Mouse (Mus musculus): ENCODE measurements around the gene Immp2l. TPM values are rescaled to one million over a fixed set of nuclear protein-coding genes. Genes with fewer than 3 reads are reported as not detected.

The Immp2l gene
- total RNA-seq, 2 experiments from 2014 or later: 7.1 to 8.8 TPM

DNA sequence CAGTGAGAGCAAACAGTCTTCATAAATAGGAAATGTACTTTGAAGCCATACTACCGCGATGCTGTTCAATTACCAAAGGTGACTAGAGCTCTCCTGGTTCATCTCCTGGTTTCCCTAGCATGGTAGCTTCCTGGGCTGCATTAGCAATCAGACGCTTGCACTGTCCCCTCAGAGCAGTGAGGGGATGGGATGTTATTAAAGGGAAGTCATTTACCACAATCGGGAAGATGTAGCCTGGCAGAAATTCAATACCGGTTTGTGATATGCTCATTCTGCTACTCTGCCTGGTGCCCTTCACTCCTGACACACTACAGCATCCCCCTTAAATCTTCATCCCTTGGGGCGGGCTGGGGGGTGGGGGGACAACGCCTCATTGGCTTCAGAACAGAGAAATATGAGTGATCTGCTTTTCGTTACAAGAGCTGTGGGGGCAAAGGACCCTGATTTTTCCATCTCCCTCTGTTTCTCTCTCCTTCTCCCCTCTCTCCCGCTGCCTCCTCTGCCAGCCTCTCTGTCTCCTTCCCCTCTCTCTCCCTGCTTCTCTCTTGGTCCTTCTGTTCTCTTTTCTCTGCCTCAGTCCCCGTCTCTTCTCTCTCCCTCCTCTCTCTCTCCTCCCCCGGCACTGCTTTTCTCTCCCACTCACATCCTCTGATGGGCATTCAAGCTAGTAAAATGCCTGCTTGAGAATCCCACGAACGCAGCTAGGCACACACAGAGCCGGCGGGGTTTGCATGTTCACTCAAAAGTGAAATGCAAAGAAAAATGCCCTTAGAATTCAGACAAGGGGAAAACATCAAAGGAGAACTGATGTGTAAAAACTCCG, 461.0 kb downstream of the Immp2l start:
- DNase-seq: no peak
- intact Hi-C loops (cut with DNase I; ENCODE audit: low total_unique reads): loop anchor here (10.0 kb wide), 1 partner anchor 640 kb away; no protein-coding TSS in a partner anchor

DNA sequence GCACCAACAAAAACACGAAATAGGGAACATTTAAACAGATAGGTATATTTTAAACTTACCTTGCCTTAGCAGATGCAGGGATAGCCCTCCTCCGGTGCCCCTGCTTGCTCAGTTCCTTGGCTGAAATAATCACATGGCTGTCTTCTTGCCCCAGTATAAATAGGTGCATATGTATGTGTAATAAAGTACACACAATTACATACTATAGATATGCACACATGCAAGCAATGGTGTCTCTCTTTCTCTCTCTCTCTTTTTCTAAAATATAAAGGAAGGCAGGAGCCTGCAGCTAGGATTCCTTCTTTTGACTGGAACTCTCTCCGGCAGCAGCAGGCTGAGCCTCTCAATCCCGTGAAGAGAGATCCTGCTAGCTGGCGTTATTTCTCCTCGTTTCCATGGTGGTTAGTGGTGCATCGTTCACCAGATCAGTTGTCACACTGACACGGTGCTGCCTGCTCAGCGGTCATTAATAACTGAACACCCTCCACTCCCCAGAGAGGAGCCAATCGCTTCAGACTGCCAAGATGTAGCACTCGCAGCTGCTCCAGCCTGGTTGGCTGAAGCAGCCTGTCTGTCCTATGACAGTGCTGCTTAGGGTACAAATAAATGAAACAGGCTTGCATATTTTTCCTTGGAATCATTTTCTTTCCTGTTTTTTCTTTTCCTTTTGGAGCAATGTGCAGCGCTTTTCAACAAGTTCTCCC, 461.8 kb downstream of the Immp2l start:
- peak; percentile 49 for DNase-seq
- intact Hi-C loops (cut with DNase I; ENCODE audit: low total_unique reads): loop anchor here (10.0 kb wide), 1 partner anchor 641 kb away; no protein-coding TSS in a partner anchor

DNA sequence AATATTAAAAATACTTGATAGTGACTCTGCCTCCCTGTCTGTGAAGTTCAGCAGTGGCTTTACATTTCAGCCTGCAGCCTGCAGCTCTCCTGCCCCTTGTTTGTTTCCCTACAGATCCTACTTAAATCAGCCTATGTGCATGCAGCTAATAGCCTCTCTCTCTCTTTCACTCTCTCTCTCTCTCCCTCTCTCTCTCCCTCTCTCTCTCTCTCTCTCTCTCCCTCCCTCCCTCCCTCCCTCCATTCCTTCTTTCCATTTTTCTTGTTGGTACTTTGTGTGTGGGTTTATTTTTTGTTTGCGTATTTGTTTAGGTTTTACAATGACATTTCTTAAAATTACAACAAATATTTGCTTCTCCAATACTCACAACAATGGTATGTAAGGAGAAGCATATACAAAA, 462.4 kb downstream of the Immp2l start, which contains the start of gene Lrrn3:
Lrrn3 (minus strand) TSS at position 101 of the 400 bp plus-strand sequence.
- DNase-seq: no peak
- intact Hi-C loops (cut with DNase I; ENCODE audit: low total_unique reads): loop anchor here (10.0 kb wide), 1 partner anchor 642 kb away; no protein-coding TSS in a partner anchor

DNA sequence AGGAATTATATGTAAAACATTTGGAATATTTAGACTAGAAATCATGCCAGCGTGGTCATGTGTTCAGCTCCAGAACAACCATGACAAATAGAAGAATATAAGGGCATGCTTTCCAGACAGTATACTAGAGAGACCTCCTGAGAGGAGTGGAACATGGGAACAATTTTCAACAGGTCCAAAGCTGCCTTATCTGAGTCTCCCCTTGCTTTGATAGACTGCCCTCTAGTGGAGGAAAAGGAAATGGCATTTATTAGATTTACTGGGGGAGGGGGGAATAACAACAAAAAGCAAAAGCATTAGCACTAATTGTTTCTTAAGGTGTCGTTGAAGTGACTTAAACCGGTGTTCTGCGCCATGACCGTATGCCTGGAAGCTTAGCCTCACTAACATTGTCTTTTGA, 463.1 kb downstream of the Immp2l start:
- no peak for DNase-seq
- intact Hi-C loops (cut with DNase I; ENCODE audit: low total_unique reads): loop anchor here (10.0 kb wide), 1 partner anchor 642 kb away; no protein-coding TSS in a partner anchor

DNA sequence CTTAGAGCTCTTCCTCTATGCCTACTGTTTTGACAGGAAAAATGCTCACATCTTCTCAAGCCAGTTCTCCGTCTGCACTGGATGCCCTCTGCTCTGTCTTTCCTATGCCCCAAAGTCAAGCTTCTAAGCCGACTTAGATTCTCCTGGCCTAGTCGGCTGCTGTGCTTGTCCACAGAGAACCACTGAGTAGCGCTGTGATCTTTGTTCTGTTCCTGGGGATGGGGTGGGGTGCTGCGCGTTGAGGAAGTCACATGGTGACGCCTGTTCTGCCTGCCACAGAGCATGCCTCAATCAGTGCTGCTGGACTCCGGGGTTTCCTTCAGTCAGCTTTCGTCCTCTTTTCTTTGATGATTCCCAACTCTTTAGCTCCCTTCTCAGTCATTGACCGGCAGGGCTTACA, 470.7 kb downstream of the Immp2l start:
- intact Hi-C loops (cut with DNase I; ENCODE audit: low total_unique reads): no loop called here
- no peak for DNase-seq

DNA sequence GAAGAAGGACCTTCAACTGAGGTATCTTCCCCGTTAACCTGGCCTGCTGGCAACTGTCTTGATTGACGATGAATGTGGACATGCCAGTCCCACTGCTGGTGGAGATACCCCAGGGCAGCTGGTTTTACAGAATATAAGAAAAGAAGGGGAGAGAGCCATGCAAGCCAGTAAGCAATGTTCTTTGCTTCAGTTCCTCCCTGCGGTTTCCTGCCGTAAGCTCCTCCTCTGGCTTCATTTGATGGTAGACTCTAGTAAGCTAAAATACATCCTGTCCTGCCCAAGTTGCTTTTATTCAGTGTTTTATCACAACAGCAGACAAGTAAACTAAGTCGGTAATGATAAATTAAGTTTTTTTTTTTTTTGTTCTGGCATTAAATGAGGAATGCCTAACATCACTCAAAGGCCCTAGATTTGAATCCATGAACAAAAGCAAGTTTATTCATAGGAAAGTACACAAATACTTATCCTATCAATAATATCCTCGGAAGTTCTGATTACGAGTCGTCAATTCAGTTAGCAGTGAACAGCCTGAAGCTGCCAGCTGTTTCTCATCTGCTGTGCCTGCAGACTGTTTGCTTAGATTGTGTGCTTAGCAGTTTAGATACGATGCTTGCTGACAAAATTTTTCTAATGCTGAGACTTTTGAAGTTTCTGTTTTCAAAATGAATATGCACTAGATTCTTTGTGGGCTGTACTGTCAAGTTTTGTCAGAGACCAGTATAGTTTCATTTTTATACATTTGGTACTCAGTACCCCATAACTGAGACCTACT, 476.3 kb downstream of the Immp2l start:
- intact Hi-C loops (cut with DNase I; ENCODE audit: low total_unique reads): no loop called here
- no peak for DNase-seq

DNA sequence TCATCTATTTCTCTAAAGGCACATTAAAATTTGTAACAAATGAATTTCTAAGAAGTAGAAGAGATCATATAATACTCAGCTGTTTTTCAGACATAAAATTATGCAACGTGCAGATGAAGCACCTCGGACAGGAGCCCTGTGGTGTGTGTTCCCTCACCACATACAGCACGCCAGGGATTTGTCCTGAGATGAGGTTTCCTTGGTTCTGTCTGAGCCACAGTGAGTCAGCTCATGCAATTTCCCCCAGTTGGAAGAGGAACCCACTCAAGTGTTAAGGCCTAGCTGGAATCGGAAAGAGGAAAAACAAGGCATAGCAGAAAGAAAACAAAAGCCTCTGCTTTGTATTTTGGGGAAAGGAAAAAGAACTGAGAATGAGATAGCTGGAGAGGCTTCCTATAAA, 484.7 kb downstream of the Immp2l start:
- intact Hi-C loops (cut with DNase I; ENCODE audit: low total_unique reads): no loop called here
- peak; percentile 17 for DNase-seq

DNA sequence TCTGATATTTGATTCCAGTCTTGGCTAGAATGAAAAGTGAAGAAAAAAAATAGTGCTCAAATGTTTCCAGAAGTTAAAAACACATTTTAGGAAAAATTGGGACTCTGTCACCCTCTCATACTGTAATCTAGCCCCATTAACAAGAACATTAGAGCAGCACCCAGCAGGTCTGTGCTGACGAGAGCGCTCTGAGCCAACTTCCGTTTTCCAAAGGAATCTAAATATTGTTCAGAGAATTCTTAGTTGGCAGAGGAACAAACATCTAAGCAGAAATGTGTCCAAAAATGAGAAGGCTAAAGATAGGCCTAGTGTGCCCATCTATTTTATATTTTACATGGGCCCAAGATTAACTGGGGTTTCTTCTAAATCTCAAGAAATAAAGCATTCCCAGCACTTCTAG, 486.7 kb downstream of the Immp2l start:
- intact Hi-C loops (cut with DNase I; ENCODE audit: low total_unique reads): no loop called here
- DNase-seq: no peak

DNA sequence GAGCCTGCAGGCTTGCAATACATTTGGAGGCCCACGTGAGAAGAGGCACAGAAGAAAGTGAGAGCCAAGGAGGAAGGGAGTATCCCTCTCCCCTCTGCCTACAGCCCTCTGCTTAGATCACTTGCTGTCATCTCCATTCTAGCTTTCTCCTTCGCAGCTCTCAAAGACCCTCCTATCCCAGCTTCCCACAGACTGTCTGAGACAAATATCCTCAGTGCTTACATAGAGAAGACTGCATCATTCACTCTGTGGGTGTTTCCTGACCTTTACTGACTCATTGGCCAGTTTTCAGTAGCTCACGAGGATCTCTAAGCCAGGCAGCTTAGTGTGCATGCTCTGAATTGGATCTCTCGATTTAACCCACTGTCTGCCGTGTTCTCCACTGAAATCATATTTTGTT, 495.0 kb downstream of the Immp2l start:
- DNase-seq: no peak
- intact Hi-C loops (cut with DNase I; ENCODE audit: low total_unique reads): no loop called here

DNA sequence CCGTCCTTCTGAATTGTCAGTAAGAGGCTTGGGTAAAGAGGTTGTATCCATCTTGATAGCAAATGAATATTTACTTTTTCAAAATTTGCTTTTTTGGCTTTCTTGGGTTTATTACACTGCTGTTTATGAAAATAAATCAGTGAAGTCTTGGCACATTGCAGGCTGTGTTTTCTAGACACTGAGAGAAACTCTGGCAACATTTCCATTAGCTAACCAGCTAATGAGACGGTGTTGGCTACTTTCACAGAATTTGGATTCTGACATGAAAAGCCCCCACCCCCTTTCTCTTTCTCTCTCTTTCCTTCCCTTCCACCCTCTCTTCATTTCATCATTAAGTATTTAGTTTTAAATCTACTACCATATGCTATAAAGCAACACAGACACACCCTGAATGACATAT, 496.4 kb downstream of the Immp2l start:
- intact Hi-C loops (cut with DNase I; ENCODE audit: low total_unique reads): no loop called here
- DNase-seq: no peak

DNA sequence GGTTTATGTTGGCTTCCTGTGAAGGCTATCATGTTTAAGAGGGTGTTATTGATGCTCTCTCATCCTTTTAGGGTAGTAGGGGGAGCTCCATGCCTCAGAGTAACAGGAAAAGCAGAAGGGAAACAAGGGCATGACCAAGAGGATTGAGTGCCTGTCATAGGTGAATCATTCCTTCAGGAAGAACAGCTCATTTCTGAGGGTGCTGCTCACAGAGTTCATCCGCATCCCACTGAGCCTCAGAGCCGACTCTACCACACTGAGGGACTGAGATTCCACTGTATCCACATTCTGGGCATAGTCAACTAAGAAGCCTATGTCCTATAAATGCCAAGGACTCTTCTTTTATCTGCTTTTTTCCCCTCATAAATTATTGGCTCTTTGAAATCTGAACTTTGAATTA, 497.8 kb downstream of the Immp2l start:
- DNase-seq: no peak
- intact Hi-C loops (cut with DNase I; ENCODE audit: low total_unique reads): no loop called here

DNA sequence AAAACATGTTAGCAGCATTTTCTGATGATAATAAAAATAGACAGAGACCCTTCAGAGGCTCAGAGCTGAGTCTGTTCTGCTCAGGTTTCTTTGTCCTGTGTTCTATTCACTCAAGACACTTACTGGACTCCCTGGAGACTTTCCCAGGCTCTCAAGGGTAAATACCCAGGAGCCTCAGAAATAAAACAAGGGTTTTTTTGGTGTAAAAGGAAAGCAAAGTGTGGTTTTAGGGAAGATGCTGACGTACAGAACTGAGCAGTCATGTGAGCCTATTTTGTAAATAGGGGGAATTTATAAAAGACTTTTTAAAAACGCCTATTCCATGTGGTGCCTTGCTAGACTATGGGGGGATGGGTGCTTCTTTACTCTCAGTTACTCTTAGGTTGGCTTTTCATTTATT, 502.8 kb downstream of the Immp2l start:
- DNase-seq: no peak
- intact Hi-C loops (cut with DNase I; ENCODE audit: low total_unique reads): no loop called here

DNA sequence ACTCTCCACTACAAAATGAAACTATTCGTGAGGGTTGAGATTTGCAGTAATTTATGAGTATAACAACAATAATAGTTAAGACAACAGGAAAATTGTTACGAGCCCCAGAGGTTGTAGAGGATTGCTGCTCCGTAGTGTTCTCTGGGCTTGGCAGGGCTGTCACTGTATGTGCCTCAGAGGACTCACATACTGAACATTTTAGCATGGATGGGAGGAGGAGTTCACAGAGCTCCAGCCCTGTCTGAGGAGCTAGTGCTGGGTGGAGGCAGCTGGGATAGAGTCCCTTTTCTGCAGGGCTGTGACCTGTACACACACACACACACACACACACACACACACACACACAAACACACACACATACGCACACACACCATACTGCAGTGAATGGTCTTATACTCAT, 504.5 kb downstream of the Immp2l start:
- intact Hi-C loops (cut with DNase I; ENCODE audit: low total_unique reads): no loop called here
- no peak for DNase-seq

DNA sequence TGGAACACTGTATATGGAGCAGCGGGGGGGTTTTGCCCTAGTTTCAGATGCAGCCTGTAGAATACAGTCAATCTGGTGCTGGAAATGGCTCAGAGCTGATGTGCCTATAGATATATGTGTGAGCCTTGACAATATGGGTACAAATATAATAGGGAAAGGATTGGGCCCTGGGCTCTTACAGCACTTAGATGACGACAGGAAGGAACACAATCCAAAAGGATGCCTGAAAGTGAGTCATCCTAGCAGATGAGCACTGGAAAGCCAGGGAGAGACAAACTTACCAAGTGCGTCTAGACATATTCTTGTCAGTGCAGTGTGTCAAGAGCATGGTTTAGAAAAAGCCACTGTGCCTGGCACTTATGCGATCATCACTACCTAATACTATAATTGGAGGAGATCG, 516.1 kb downstream of the Immp2l start:
- intact Hi-C loops (cut with DNase I; ENCODE audit: low total_unique reads): no loop called here
- DNase-seq: no peak

DNA sequence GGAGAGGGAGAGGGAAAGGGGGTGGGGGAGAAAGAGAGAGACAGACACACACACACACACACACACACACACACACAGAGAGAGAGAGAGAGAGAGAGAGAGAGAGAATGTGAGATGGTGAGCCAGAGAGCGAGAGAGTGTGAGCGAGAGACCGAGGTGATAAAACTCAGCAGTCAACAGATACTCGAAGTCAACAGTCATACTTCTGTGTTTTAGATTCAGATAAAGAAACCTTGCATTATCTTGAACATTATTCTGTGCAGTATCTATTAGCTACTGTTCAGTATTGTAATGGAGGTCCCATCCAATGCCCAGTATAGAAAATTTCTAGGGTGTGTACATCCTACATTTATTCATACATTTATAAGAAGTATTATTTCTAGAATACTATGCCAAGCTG, 527.7 kb downstream of the Immp2l start:
- intact Hi-C loops (cut with DNase I; ENCODE audit: low total_unique reads): no loop called here
- DNase-seq: no peak

DNA sequence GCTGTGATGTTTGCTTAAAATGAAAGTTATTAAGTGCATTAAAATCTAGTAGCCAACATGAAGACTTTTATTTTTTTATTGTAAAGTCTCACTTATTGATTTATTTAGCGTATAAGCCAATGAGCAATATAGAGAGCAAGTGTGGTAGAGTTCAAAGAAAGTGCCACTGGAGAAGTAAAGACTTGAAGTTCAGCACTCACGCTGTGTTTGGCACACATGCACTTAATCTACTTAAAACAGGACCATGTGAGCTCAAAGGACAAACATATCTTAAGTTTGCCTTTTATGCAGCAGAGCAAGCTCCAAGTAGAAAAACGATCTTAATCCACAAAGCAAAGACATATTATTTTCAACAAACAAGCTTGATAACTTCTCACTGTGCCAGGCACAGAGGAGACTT, 533.9 kb downstream of the Immp2l start:
- DNase-seq: no peak
- intact Hi-C loops (cut with DNase I; ENCODE audit: low total_unique reads): no loop called here

DNA sequence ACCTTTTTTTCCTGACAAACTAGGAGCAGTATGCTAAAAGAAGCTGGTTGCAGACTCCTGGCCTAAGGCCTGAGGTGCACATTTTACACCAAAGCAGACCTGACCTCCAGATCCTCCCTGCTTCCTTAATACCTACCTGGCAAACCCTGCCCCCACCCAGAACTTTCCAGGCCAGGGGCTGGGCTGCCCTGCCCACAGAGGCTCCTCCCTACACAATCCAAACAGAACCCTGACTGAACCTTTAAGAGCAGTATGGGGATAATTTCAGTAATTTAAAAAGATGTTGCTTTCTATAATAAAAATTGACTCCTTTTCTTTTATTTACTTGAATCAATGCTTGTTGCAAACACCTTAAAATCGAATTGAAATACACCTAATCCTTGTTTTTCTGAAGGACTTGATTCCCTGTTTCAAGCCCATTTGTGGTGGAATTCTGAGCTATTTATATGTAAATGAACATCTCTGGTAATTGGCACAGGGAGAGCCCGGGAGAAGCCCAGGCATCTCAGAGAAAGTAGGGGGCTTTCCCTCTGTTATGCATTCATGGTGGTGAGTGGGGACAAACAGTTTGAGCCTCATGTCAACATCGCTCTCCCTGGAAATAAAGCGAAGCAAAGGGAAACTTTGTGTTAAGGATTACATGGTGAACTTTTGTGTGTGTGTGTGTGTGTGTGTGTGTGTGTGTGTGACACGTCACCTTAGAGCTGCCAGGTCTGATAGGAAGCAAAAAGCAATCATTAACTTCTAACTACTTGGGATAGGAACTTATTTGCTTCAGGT, 535.3 kb downstream of the Immp2l start:
- DNase-seq: no peak
- intact Hi-C loops (cut with DNase I; ENCODE audit: low total_unique reads): no loop called here

DNA sequence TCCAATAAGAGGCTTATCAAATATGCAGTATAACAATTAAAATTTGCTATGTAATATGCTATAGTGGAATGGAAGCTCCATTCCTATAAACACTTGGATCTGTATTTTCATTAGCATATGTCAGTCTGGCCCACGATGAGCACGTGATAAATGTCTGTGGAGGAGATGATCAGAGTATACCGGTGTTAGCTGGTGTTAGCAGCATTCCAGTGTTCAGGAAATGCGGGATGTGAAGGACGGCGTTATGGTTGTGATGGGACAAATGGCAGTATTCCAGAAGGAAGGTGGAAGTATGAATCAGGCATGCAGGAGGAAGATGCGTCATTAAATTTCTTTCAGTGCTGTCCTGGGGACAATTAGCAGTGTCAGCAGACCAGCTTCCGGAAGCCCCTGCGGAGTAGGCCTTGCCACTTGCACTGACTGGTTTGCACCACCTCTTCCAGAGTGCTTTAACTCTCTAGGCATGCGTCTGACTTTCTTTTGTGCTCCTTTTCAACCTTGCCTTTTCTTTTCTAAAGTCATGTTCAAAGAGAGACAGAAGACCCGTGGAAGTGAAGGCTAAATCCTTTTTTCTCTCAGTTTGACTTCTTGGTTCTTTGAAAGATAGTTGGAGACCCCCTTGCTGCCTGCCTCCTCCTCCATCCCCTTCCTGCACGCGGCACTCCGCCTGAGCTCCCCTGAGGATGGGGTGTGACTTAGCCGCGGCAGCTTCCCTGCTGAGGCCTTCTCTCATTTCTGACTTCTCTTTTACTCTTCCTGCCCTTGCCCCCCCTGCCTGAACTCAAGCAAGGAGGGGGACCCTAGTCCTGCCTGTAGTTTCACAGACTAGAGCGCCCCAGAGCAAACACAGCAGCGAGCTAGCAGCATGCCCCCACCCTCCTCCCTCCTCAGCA, 541.9 kb downstream of the Immp2l start:
- intact Hi-C loops (cut with DNase I; ENCODE audit: low total_unique reads): no loop called here
- DNase-seq: peak; percentile 5
